Mouse (Mus musculus) ovary, adult 18-20 months (tissue): ENCODE results near the gene Dnajb7.

ENCODE experiments used
- DNase-seq: peaks from one replicate; pipeline ENCODE4 v3.0.0; 2022; ENCODE audit warnings: low spot score, mixed read lengths

Dnajb7 gene

DNA sequence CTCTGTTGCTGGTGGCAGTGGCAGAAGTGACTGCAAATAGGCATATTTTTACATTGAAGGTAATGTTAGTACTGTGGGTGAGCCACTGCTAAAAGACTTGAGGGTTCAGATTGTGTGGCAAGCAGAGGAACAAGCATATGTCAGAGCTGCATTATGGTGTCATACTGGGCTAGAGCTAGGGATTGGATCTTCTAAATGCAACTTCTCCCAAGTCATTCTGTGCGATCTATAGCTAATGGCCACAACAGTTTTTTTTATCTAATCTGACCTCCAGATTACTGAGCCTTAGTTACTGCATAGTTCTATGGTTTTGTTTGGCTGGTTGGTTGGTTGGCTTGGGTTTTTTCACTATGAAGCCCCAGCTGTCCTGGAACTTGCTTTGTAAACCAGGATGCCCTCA is at the start of gene Dnajb7:
Gene Dnajb7 (minus strand): TSS at position 101 of the 400 bp plus-strand sequence.
- no peak for DNase-seq

DNA sequence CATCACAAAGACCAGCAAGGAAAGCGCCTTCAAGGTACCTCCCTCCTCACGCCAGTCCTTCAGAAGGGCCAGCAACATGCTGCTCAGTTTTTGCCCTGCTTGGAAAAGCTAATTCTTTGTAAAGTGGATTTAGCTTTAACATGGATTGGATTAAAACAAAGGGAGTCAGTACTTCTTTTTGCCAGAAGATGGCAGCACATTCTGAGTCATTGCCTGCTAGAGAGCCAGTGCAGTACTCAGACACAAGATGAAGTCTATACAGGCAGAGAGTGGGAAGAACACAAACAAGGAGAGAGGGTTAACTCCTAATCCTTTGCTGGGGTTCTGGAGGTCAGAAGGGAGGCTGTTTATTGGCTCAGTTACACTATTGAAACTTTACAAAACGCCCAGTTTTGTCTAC is 40.4 kb upstream of the Dnajb7 start:
- no peak for DNase-seq

DNA sequence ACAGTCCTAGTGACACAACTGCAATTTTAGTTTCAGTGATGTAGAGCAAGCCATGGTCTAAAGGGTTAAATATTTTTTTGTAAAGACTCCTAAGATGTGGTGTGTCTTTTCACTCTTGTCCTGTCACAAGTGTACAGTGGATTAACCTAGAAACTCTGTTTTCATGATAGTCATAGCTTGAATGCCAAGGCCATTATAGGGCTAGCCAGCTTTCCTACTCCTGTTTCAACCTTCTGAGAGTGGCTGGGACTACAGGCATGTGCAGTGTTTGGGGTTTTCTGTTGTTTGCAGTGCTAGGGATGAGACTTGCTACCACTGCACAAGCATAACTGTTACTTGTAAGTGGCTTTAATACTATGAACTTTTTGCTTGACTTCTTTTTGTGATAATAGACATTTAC is 31.1 kb upstream of the Dnajb7 start:
- DNase-seq, result no peak

GRCm38 (mm10) chr15:81438345-81438744 is 30.2 kb upstream of the Dnajb7 start:
- no peak for DNase-seq

GRCm38 (mm10) chr15:81431195-81431594 is 23.1 kb upstream of the Dnajb7 start:
- DNase-seq, result no peak

- DNase-seq, result no peak
Measured at GRCm38 (mm10) chr15:81427947-81428346, 19.8 kb upstream of the Dnajb7 start.

DNA sequence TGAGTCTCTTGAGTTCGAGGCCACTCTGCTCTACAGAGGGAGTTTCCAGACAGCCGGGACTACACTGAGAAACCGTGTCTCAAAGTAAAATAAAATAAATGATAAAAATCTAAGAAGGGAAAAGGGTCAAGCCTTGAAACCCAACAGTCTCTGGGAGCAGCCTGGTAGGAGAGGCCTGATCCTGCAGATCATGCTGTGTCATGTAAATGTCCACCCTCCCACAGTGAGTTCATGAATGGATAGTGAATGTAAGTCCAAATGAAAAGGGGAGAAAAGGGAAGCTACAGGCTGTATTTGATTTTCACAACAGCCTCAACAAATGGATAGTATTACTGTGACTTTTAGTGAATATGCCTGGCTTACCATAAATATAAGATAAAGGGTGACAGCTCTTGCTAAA is 17.2 kb upstream of the Dnajb7 start:
- no peak for DNase-seq

- DNase-seq, result no peak
Measured at GRCm38 (mm10) chr15:81422156-81422681, 14.1 kb upstream of the Dnajb7 start.

- no peak for DNase-seq
Measured at GRCm38 (mm10) chr15:81421454-81421853, 13.4 kb upstream of the Dnajb7 start.

DNA sequence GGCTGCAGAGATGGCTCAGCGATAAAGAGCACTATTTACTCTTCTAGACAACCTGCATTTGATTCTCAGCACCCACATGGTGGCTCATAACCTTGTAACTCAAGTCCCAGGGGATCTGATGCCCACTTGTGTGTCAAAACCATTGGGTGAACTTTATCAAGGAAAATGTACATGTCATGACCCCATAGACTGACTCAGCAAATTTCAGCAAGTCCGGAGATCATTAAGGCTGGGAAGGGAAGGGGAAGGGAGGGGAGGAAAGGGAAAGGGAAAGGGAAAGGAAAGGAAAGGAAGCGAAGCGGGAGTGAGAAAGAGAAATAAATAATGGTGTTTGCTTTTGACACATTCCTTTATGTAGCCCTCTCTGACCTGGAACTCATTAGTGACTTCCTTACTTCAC is 10.0 kb upstream of the Dnajb7 start:
- no peak for DNase-seq

- peak; percentile 54 for DNase-seq
Measured at GRCm38 (mm10) chr15:81416763-81417310, 8.7 kb upstream of the Dnajb7 start.

DNA sequence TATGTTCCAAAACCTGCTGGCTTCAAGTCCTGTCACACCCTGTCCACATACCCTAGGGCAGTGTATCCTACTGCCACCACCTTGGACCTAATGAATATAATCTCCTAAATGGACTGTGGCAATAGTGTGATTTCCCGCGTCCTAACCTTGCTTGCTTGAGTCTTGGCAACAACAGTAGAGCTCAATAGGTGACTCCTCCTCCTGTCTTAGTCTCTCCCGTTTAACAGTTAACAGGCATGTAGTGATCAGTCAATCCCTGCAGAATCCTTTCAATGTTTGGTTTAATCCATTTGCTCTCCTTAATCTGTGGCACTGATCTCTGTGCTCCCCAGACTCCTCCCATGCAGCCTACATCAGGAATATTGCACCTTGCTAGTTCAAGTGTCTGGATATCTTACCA is 3.1 kb downstream of the Dnajb7 start:
- no peak for DNase-seq

DNA sequence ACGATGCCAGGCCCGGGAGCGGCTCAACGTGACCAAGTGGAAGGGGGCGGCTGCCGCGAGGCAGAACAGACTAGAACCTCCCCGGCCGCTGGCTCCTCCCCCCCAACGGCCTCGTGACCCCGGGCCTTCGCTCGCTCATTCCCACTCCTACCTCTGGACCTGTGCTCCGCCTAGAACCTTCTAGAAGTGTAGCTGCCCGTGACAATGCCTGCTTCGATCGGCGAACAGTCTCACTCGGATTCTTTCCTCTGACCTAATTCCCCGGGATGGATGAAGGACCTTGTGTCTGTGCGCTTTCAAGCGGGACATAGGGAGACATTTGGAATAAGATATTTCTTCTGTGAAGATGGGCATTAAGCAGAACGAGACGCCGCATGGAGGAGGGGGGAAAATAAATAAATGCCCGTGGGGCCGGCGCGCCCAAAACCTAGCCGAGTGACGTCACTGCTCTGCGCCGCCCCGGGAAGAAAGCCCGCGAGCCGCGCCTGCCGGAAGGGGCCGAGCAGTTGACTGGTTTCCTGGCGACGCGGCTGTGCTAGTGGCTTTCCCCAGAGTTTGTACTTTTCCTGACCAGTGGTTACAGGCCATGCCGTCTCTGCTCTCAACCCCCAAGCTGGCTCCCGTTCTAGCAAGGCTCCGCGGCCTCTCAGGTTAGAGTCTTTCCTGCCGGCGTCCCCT is 8.3 kb downstream of the Dnajb7 start, which contains the start of the genes St13 and Xpnpep3:
Gene St13 (minus strand): TSS at position 440 of the 678 bp plus-strand sequence.
Gene Xpnpep3 (plus strand): TSS at position 501 of the 678 bp plus-strand sequence.
- DNase-seq, result peak; percentile 95

DNA sequence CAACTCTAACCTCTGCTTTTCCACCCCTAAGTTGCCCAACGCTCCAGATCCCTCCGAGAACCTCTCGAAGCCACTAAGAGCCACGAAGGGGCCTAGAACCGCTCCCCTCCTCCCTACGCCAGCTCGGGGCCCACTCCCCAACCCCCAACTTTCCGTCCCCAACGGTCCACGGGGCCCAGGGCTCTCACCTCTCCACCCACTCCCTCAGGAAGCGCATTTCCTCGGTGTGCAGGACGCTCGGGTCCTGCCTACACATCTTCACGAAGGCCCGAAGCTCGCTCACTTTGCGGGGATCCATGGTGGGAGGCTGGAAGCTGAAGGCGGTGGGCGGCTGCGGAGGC is 8.8 kb downstream of the Dnajb7 start:
- DNase-seq, result no peak

DNA sequence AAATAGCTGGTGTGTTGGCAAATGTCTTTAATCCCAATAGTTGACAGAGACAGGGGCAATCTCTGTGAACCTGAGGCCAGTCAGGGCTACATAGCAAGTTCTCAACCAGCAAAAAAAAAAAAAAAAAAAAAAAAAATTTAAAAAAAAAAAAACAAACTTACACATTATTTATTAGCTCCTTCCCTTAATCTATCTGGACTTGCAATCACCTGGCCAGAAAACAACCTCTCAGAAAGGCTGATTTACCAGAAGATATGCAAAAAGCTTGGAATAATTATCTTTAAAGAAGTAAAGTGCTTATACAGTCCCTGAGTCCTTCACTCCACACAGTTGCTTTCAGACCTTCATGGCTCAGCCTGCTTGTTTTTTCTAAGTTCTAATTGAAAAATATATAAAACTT is 9.9 kb downstream of the Dnajb7 start:
- no peak for DNase-seq

DNA sequence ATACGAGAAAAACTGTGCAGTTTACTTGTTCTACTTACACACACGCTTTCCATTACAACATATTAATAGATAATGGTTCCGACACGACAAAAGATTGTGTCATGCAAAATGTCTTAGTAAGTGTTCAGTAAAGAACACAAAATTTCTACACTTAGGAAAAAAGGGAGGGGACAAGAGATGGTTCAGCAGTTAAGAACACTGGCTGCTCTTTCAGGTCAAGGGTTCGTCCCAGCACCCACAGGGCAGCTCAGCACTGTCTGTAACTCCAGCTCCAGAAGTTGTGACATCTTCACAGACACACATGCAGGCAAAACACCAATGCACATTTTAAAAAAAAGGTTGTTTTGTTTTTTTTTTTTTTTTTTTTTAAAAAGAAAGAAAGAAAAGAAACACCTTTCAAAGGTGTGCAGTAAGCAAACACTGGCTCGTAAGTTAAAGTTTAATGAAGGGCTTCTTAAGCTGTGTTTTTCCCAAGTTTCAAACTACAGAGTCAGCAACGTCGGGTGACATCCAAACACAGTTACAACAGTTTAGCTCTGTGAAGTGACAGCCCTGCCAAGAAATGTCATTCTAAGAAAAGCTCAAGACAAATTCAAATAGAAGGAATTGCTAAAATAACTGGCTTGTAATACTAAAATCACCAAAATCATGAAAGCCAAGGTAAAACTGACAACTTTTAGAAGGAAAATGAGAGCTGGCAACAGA is 13.7 kb downstream of the Dnajb7 start:
- no peak for DNase-seq

GRCm38 (mm10) chr15:81392997-81393396 is 15.1 kb downstream of the Dnajb7 start:
- no peak for DNase-seq

- DNase-seq, result no peak
Measured at GRCm38 (mm10) chr15:81386327-81386726, 21.8 kb downstream of the Dnajb7 start.

- DNase-seq, result no peak
Measured at GRCm38 (mm10) chr15:81378845-81379244, 29.3 kb downstream of the Dnajb7 start.

DNA sequence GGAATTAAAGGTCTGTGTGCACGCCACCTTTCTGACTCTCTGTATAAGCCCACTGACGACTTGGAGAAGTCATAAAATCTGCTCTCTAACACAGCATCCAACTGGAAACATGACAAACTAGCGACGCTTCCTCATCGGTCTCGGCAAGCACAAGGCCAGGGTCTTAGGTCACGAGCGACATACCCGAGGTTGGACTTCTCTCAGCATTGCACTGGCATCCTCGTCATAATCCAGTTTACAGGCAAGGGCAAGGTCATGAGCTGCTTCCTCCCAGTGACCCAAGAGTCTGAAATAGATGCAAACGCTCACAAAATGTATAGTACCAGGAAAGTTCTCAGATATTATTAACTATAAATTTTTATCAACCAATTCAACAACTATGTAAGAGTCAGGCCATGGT is 33.5 kb downstream of the Dnajb7 start:
- no peak for DNase-seq

DNA sequence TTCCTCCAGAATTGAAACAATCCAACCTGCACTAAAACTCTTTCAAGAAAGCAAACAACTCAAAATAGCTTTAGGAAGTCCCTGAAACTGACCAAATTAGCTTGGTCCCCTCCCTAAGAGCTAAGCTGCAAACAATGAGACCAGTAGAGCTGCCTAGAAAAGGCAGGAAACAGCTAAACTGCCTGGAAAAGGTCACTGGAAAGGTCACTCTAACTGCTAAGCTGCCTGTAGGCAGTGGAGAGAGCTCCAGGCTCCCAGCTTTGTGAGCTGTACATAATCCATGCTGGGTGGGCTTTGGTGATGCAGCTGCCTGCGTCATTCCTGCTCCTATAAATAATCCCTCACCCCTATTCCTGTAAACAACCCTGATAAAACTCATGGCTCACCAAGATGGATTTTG is 37.7 kb downstream of the Dnajb7 start:
- no peak for DNase-seq

DNA sequence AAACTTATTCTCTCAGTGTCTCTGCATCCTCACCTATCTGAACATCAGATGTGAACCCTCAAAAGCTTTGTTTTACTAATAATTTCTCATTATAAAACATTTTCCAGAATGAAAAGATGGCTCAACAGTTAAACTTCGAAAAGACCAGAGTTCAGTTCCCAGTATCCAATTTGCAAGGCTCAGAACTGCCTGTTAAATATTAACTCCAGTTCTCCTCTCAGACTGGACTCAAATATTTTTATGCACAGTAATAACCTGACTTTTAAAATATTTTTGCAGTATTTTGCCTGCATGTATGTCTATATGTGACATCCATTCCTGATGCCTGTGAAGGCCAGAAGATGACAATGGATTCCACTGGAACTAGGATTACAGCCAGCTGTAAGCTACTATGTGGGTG is 39.5 kb downstream of the Dnajb7 start:
- no peak for DNase-seq

DNA sequence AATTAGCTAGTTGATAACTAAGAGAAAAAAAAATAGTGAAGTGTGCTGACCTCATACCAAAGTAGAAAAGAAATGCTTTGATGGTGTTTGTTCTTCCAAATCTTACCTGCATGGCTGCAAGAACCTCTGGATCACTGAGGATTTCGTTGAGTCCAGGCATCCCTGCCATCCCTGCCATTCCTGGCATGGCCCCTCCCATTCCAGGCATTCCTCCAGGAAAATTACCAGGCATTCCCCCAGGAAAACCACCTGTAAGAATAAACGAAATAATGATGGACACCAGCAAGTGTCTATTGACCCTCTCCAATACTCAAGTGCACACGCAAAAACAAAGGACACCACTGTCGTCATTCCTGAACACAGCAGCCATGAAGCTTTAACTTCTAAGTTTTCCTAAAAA is 41.9 kb downstream of the Dnajb7 start:
- DNase-seq, result no peak
